Comparison of ENCODE assay signal across 8 mouse cellular contexts in the genomic region with DNA sequence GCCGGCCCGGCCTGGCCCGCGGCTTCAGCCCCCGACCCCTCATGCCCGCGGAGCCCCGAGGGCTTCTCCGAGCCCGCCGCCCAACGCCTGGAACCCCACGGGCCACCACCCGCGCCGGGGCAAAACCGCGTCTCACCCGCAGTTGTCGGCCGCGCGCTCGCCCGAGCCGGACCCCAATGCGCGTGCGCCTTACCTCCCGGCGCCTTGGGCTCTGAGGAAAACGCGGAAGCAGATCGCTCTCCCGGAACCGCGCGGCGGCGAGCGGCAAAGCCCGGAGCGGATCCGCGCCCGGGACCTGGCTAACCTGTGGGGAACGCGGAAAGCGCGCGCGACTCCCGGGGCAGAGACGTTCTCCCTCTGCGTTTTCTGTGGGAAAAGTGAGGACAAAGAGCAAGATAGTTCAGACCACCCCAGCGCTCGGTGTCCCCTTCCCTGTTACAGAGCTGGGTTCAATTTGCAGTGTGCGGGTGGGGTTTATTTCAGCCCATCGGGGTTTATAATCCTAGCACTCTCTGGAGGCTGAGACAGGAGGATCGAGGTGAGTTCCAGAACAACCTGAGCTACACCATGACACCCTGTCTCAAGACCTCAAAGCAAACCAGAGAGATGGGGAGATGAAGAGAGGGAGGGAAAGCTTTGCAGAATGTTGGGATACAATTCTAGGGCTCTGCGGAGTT. TPM values are rescaled to one million over a fixed set of nuclear protein-coding genes. Genes with fewer than 3 reads are reported as not detected.
DNase-seq lines count a peak whose midpoint lies in the region; ATAC-seq and TF ChIP-seq lines count a peak whose summit lies in the region.

Gene Kansl3 (minus strand): TSS at position 213 of the 677 bp plus-strand sequence.

- peak within 1 kb of the TSS; percentile 66 for H3K4me3 ChIP-seq in bone marrow macrophage, adult 2 months (ENCODE audit: insufficient read depth, low read length)
- H3K4me3 ChIP-seq in embryonic fibroblast, embryonic 13.5 days (ENCODE audit: insufficient read depth, low read length) = peak within 1 kb of the TSS; percentile 96
- H3K4me3 ChIP-seq in kidney, embryonic 14.5 days (ENCODE audit: low read length) = peak within 1 kb of the TSS; percentile 93

- no peaks in the 10 kb centered on the region for H3K27me3 ChIP-seq in kidney, embryonic 14.5 days (ENCODE audit: control insufficient read depth, insufficient read depth, low read length)

- no peaks in the 10 kb centered on the region for H3K9me3 ChIP-seq in kidney, embryonic 14.5 days (ENCODE audit: control insufficient read depth, low read length)

- TF ChIP-seq CTCF in bone marrow macrophage, adult 2 months (IDR thresholded peaks at IDR 0.05; ENCODE audit: low read depth, low read length) = no peak
- TF ChIP-seq CTCF in embryonic fibroblast, embryonic 13.5 days (IDR thresholded peaks at IDR 0.05; ENCODE audit: borderline replicate concordance, insufficient read depth, low read length) = no peak

- peak within 1 kb of the TSS; percentile 97 for H3K9ac ChIP-seq in kidney, embryonic 14.5 days (ENCODE audit: low read depth, low read length)

- peak; percentile 92 for DNase-seq in A20 (ENCODE audit: low read depth, low spot score)
- peak; percentile 88 to 89 for DNase-seq in heart, adult 9 months (ENCODE audit: low spot score in 2 of 2)
- peak; percentile 92 for DNase-seq in liver
- DNase-seq in spleen, postnatal 4 days (ENCODE audit: low spot score in 2 of 2) = peak; percentile 90 to 97

- TF ChIP-seq POLR2A in bone marrow macrophage, adult 2 months (IDR thresholded peaks at IDR 0.05; ENCODE audit: borderline replicate concordance, low read depth, low read length) = no peak
- peak; percentile 90 for TF ChIP-seq POLR2A in embryonic fibroblast, embryonic 13.5 days (IDR thresholded peaks at IDR 0.05; ENCODE audit: low read depth, low read length)

- peaks cover 15% of the 10 kb centered on the region for H3K36me3 ChIP-seq in kidney, embryonic 14.5 days (ENCODE audit: control insufficient read depth, insufficient read depth, low read length)

- peak within 1 kb of the TSS; percentile 67 for H3K4me2 ChIP-seq in kidney, embryonic 14.5 days (replicated peaks; ENCODE audit: low read depth, low read length)

- H3K27ac ChIP-seq in bone marrow macrophage, adult 2 months (ENCODE audit: insufficient read depth, low read depth, low read length) = peak within 1 kb of the TSS; percentile 43; the same call in 1 of the 2 replicates
- H3K27ac ChIP-seq in embryonic fibroblast, embryonic 13.5 days (ENCODE audit: insufficient read depth, low read length) = no peak within 1 kb of the TSS
- H3K27ac ChIP-seq in kidney, embryonic 14.5 days (ENCODE audit: low read depth, low read length) = peak within 1 kb of the TSS; percentile 74

- WGBS in kidney, embryonic 14.5 days = 4% methylated on average over 61 of the region's 61 CpGs

- ATAC-seq in kidney, embryonic 14.5 days (ENCODE audit: low FRiP score, low TSS enrichment) = peak; percentile 92
- peak; percentile 80 for ATAC-seq in monocyte, adult 5-6 weeks (replicated peaks; ENCODE audit: insufficient number of reproducible peaks, low FRiP score, low TSS enrichment, poor library complexity, severe bottlenecking)

- H3K4me1 ChIP-seq in bone marrow macrophage, adult 2 months (ENCODE audit: control insufficient read depth, insufficient read depth, low read length) = peaks cover 12% of the 10 kb centered on the region
- H3K4me1 ChIP-seq in embryonic fibroblast, embryonic 13.5 days (ENCODE audit: control insufficient read depth, insufficient read depth, low read length) = 0 out of 2 replicates have a peak, but pooled peaks cover 4% of the 10 kb centered on the region
- H3K4me1 ChIP-seq in kidney, embryonic 14.5 days (ENCODE audit: control insufficient read depth, insufficient read depth, low read length) = peaks cover 5% of the 10 kb centered on the region

RNA-seq across cellular contexts. Expression of gene Kansl3, which starts in this region (rescaled TPM):
- 23.1 and 27.1 TPM in 2 replicates for polyA plus RNA-seq in bone marrow macrophage, adult 2 months (2012; ENCODE audit: insufficient read depth, insufficient read length, missing spikeins)
- 38.2 and 47.9 TPM in 2 replicates for polyA plus RNA-seq in embryonic fibroblast, embryonic 13.5 days (2011; ENCODE audit: insufficient read length, low read depth, missing spikeins)
- 30.2 and 46.2 TPM in 2 replicates for polyA plus RNA-seq in kidney, embryonic 14.5 days (2014; fragmentation: Nextera tagmentation; extraction: Ambion mirVana)
- 48.0 to 68.9 TPM (median 53.4 TPM) in 3 replicates for total RNA-seq in monocyte, adult 5-6 weeks (2017)
